Mouse (Mus musculus) heart, adult 2 months (tissue): ENCODE results near the gene Man1c1. TPM values are rescaled to one million over a fixed set of nuclear protein-coding genes. Genes with fewer than 3 reads are reported as not detected.

Experiments
- DNase-seq, 2 experiments: peaks; one replicate each; pipeline ENCODE4 v3.0.0; 2021
- H3K27ac ChIP-seq: fragments of 200-600 bp; 2 replicates; pipeline ENCODE4 v1.8.1; 2022
- H3K27me3 ChIP-seq: fragments of 200-500 bp; 2 replicates; pipeline ENCODE4 v1.6.1; 2012; ENCODE audit warnings: mild to moderate bottlenecking, low read length, inconsistent platforms, mixed read lengths; ENCODE audit not compliant: control insufficient read depth, insufficient read depth
- H3K36me3 ChIP-seq: fragments of 200-500 bp; 2 replicates; pipeline ENCODE4 v1.6.1; 2012; ENCODE audit warnings: low read length, inconsistent platforms; ENCODE audit not compliant: control insufficient read depth, insufficient read depth
- H3K4me1 ChIP-seq: fragments of 200-500 bp; 2 replicates; pipeline ENCODE4 v1.6.1; 2011; ENCODE audit warnings: low read length; ENCODE audit not compliant: control insufficient read depth, insufficient read depth
- H3K4me3 ChIP-seq: fragments of 200-600 bp; 2 replicates; pipeline ENCODE4 v1.8.1; 2022
- H3K79me2 ChIP-seq: fragments of 200-500 bp; replicated peaks from 2 replicates; pipeline ENCODE4 v1.6.1; 2012; ENCODE audit warnings: mild to moderate bottlenecking, inconsistent platforms, low read length, moderate library complexity, mixed read lengths; ENCODE audit not compliant: control insufficient read depth, insufficient read depth
- H3K9ac ChIP-seq: fragments of 200-500 bp; 2 replicates; pipeline ENCODE4 v1.6.1; 2012; ENCODE audit warnings: low read depth, mild to moderate bottlenecking, control low read depth, inconsistent platforms, low read length, mixed read lengths
- CTCF ChIP-seq: fragments of 200-600 bp; IDR thresholded peaks from 2 replicates; pipeline ENCODE4 v1.8.1; 2022; ENCODE audit warnings: antibody characterized with exemption, mild to moderate bottlenecking, moderate library complexity
- EP300 ChIP-seq: fragments of 200-500 bp; IDR thresholded peaks from 2 replicates; pipeline ENCODE4 v1.6.1; 2011; ENCODE audit warnings: low read depth, low read length, control low read depth; ENCODE audit not compliant: insufficient read depth
- POLR2A ChIP-seq: fragments of 200-500 bp; IDR thresholded peaks from 2 replicates; pipeline ENCODE4 v1.6.1; 2011; ENCODE audit warnings: mild to moderate bottlenecking, low read depth, low read length, control low read depth; ENCODE audit not compliant: insufficient read depth
- WGBS: fragments of 180-500 bp; shearing (Covaris S2); methylation state at CpG from one replicate; pipeline ENCODE4 v1.1.7; 2018; 5-methylcytosine and 5-hydroxymethylcytosine counted together
- intact Hi-C: fragments of 180-260 bp; cut with DNase I; formaldehyde crosslinking; loops from one replicate; pipeline ENCODE4 v1.15.1; 2025
- polyA plus RNA-seq: library from polyadenylated mRNA; depleted of rRNA; stranded (reverse); fragments of >200 nt; gene quantifications from 2 replicates; pipeline ENCODE4 v1.2.3, GENCODE M21; 2012
- total RNA-seq, 2 experiments: library from RNA; stranded (reverse); gene quantifications; 2 replicates each; pipeline ENCODE4 v1.2.3; 2021

Man1c1 gene
- total and polyA plus RNA-seq, 3 experiments = 14.1 to 28.4 (median 24.8) TPM

GRCm38 (mm10) chr4:134683008-134683407 lies 21.1 kb downstream of the Man1c1 start:
- Histone ChIP-seq H3K4me1 (peaks cover 12% of the 10 kb centered on the region), H3K27ac (no peak overlapping the region; the same call in 1 of the 2 replicates), H3K27me3 (no peaks in the 10 kb centered on the region), H3K36me3 (no peaks in the 10 kb centered on the region), H3K79me2 (peaks cover 4% of the 10 kb centered on the region), H3K9ac (no peak overlapping the region), H3K4me3 (no peak overlapping the region)
- DNase-seq = peak in 1 of 2 experiments; percentile 29
- no peak for TF ChIP-seq EP300
- no peak for TF ChIP-seq POLR2A
- TF ChIP-seq CTCF = no peak
- WGBS = 28% methylated on average over 13 of the region's 13 CpGs
- intact Hi-C loops = loop anchor here (5.0 kb wide), 1 partner anchor 91 kb away; no protein-coding TSS in a partner anchor

GRCm38 (mm10) chr4:134682423-134682822 lies 21.7 kb downstream of the Man1c1 start:
- TF ChIP-seq EP300 = no peak
- no peak for TF ChIP-seq POLR2A
- TF ChIP-seq CTCF = no peak
- DNase-seq = no peak
- intact Hi-C loops = loop anchor here (5.0 kb wide), 1 partner anchor 90 kb away; no protein-coding TSS in a partner anchor
- Histone ChIP-seq H3K4me3 (no peak overlapping the region), H3K27ac (no peak overlapping the region; the same call in 1 of the 2 replicates), H3K79me2 (peaks cover 4% of the 10 kb centered on the region), H3K36me3 (no peaks in the 10 kb centered on the region), H3K9ac (no peak overlapping the region), H3K27me3 (no peaks in the 10 kb centered on the region), H3K4me1 (peaks cover 12% of the 10 kb centered on the region)
- 80% methylated on average over 8 of the region's 8 CpGs for WGBS

- no peak for DNase-seq
- Histone ChIP-seq H3K36me3 (no peaks in the 10 kb centered on the region), H3K27me3 (no peaks in the 10 kb centered on the region), H3K79me2 (peaks cover 2% of the 10 kb centered on the region), H3K9ac (no peak overlapping the region), H3K27ac (no peak overlapping the region), H3K4me3 (no peak overlapping the region), H3K4me1 (peaks cover 12% of the 10 kb centered on the region)
- intact Hi-C loops = loop anchor here (5.0 kb wide), 1 partner anchor 90 kb away; no protein-coding TSS in a partner anchor
- TF ChIP-seq CTCF (peak; percentile 28), EP300 (no peak), POLR2A (no peak)
- 95% methylated on average over 7 of the region's 7 CpGs for WGBS
Measured at GRCm38 (mm10) chr4:134681819-134682218, 22.3 kb downstream of the Man1c1 start.

GRCm38 (mm10) chr4:134677556-134678508 lies 26.3 kb downstream of the Man1c1 start:
- intact Hi-C loops = no loop called here
- Histone ChIP-seq H3K79me2 (peaks cover 2% of the 10 kb centered on the region), H3K4me1 (peaks cover 21% of the 10 kb centered on the region), H3K4me3 (no peak overlapping the region), H3K9ac (no peak overlapping the region), H3K36me3 (no peaks in the 10 kb centered on the region), H3K27ac (no peak overlapping the region), H3K27me3 (no peaks in the 10 kb centered on the region)
- TF ChIP-seq EP300 = no peak
- WGBS = 63% methylated on average over 17 of the region's 17 CpGs
- DNase-seq = no peak

- Histone ChIP-seq H3K9ac (no peak overlapping the region), H3K27ac (peak overlapping the region; percentile 7; the same call in 1 of the 2 replicates), H3K79me2 (peaks cover 2% of the 10 kb centered on the region; the same call in 1 of the 2 replicates), H3K36me3 (no peaks in the 10 kb centered on the region), H3K4me1 (peaks cover 17% of the 10 kb centered on the region), H3K27me3 (no peaks in the 10 kb centered on the region), H3K4me3 (no peak overlapping the region)
- no peak for DNase-seq
- 48% methylated on average over 8 of the region's 8 CpGs for WGBS
- intact Hi-C loops = no loop called here
- TF ChIP-seq POLR2A (no peak), EP300 (no peak), CTCF (no peak)
Measured at GRCm38 (mm10) chr4:134675800-134676199, 28.3 kb downstream of the Man1c1 start.

- intact Hi-C loops = no loop called here
- peaks cover 21% of the 10 kb centered on the region for H3K4me1 ChIP-seq
- H3K4me3 ChIP-seq = no peak overlapping the region
- DNase-seq = no peak
- H3K79me2 ChIP-seq = peaks cover 2% of the 10 kb centered on the region; the same call in 1 of the 2 replicates
- no peak overlapping the region for H3K9ac ChIP-seq
- no peaks in the 10 kb centered on the region for H3K36me3 ChIP-seq
- TF ChIP-seq POLR2A (no peak), EP300 (no peak), CTCF (no peak)
- H3K27me3 ChIP-seq = no peaks in the 10 kb centered on the region
- 80% methylated on average over 3 of the region's 3 CpGs for WGBS
- no peak overlapping the region for H3K27ac ChIP-seq
Measured at GRCm38 (mm10) chr4:134674970-134675369, 29.1 kb downstream of the Man1c1 start.
